Mouse (Mus musculus): ENCODE measurements around the gene Ifrd2. TPM values are rescaled to one million over a fixed set of nuclear protein-coding genes. Genes with fewer than 3 reads are reported as not detected.

Gene Ifrd2
- polyA plus RNA-seq, 1 experiment from 2014 or later, result 55.0 TPM

- 7% methylated on average over 2 of the region's 2 CpGs for WGBS
- Histone ChIP-seq H3K27ac (peak overlapping the region; percentile 94), H3K27me3 (ENCODE audit: low read depth, poor library complexity, severe bottlenecking) (no peaks in the 10 kb centered on the region), H3K9me3 (replicated peaks) (no peaks in the 10 kb centered on the region), H3K4me3 (peak overlapping the region; percentile 95), H3K4me1 (peaks cover 67% of the 10 kb centered on the region), H3K36me3 (peaks cover 83% of the 10 kb centered on the region)
- peak; percentile 97 for DNase-seq (ENCODE audit: low spot score)
Measured at GRCm38 (mm10) chr9:107626844-107627277, 39.4 kb downstream of the Ifrd2 start.

- peak overlapping the region; percentile 94 for H3K27ac ChIP-seq
- H3K27me3 ChIP-seq (ENCODE audit: low read depth, poor library complexity, severe bottlenecking), result no peaks in the 10 kb centered on the region
- H3K36me3 ChIP-seq, result peaks cover 83% of the 10 kb centered on the region
- H3K9me3 ChIP-seq (replicated peaks), result no peaks in the 10 kb centered on the region
- 45% methylated on average over 20 of the region's 20 CpGs for WGBS
- peak overlapping the region; percentile 95 for H3K4me3 ChIP-seq
- H3K4me1 ChIP-seq, result peaks cover 75% of the 10 kb centered on the region
- DNase-seq (ENCODE audit: low spot score), result no peak
Measured at GRCm38 (mm10) chr9:107627387-107628255, 40.2 kb downstream of the Ifrd2 start.

- Histone ChIP-seq H3K36me3 (peaks cover 74% of the 10 kb centered on the region), H3K4me3 (peak overlapping the region; percentile 95), H3K27ac (peak overlapping the region; percentile 94), H3K4me1 (peaks cover 87% of the 10 kb centered on the region), H3K9me3 (replicated peaks) (no peaks in the 10 kb centered on the region), H3K27me3 (ENCODE audit: low read depth, poor library complexity, severe bottlenecking) (no peaks in the 10 kb centered on the region)
- 47% methylated on average over 13 of the region's 15 CpGs for WGBS
- DNase-seq (ENCODE audit: low spot score), result no peak
Measured at GRCm38 (mm10) chr9:107628721-107629410, 41.4 kb downstream of the Ifrd2 start.

- no peak for DNase-seq (ENCODE audit: low spot score)
- Histone ChIP-seq H3K9me3 (replicated peaks) (no peaks in the 10 kb centered on the region), H3K27me3 (ENCODE audit: low read depth, poor library complexity, severe bottlenecking) (no peaks in the 10 kb centered on the region), H3K4me3 (peak overlapping the region; percentile 95), H3K27ac (peak overlapping the region; percentile 94), H3K4me1 (peaks cover 92% of the 10 kb centered on the region), H3K36me3 (peaks cover 69% of the 10 kb centered on the region)
- WGBS, result 35% methylated on average over 4 of the region's 4 CpGs
Measured at GRCm38 (mm10) chr9:107629411-107629730, 41.9 kb downstream of the Ifrd2 start.

- 10% methylated on average over 14 of the region's 14 CpGs for WGBS
- H3K4me1 ChIP-seq, result peaks cover 93% of the 10 kb centered on the region
Measured at GRCm38 (mm10) chr9:107629901-107630425, 42.5 kb downstream of the Ifrd2 start.

GRCm38 (mm10) chr9:107630576-107630975, 43.1 kb downstream of the Ifrd2 start:
- H3K27me3 ChIP-seq (ENCODE audit: low read depth, poor library complexity, severe bottlenecking), result no peaks in the 10 kb centered on the region
- peaks cover 95% of the 10 kb centered on the region for H3K4me1 ChIP-seq
- peak overlapping the region; percentile 95 for H3K27ac ChIP-seq
- peaks cover 57% of the 10 kb centered on the region for H3K36me3 ChIP-seq
- DNase-seq (ENCODE audit: low spot score), result peak; percentile 68
- H3K4me3 ChIP-seq, result peak overlapping the region; percentile 95
- no peaks in the 10 kb centered on the region for H3K9me3 ChIP-seq (replicated peaks)
- 2% methylated on average over 4 of the region's 4 CpGs for WGBS

More at GRCm38 (mm10) chr9:107629901-107630425, 42.5 kb downstream of the Ifrd2 start:
- peak overlapping the region; percentile 95 for H3K27ac ChIP-seq
- no peaks in the 10 kb centered on the region for H3K9me3 ChIP-seq (replicated peaks)
- H3K27me3 ChIP-seq (ENCODE audit: low read depth, poor library complexity, severe bottlenecking), result no peaks in the 10 kb centered on the region
- peak overlapping the region; percentile 95 for H3K4me3 ChIP-seq
- peaks cover 63% of the 10 kb centered on the region for H3K36me3 ChIP-seq
- DNase-seq (ENCODE audit: low spot score), result peak; percentile 61

GRCm38 (mm10) chr9:107631311-107631826, 43.9 kb downstream of the Ifrd2 start:
- Histone ChIP-seq H3K4me3 (peak overlapping the region; percentile 95), H3K4me1 (peaks cover 98% of the 10 kb centered on the region), H3K27me3 (ENCODE audit: low read depth, poor library complexity, severe bottlenecking) (no peaks in the 10 kb centered on the region), H3K36me3 (peaks cover 49% of the 10 kb centered on the region), H3K9me3 (replicated peaks) (no peaks in the 10 kb centered on the region), H3K27ac (peak overlapping the region; percentile 95)
- DNase-seq (ENCODE audit: low spot score), result no peak
- 74% methylated on average over 9 of the region's 9 CpGs for WGBS

GRCm38 (mm10) chr9:107631861-107632260, 44.4 kb downstream of the Ifrd2 start:
- WGBS, result 91% methylated on average over 8 of the region's 8 CpGs
- H3K4me3 ChIP-seq, result peak overlapping the region; percentile 95
- DNase-seq (ENCODE audit: low spot score), result no peak
- H3K27me3 ChIP-seq (ENCODE audit: low read depth, poor library complexity, severe bottlenecking), result no peaks in the 10 kb centered on the region
- H3K4me1 ChIP-seq, result peaks cover 96% of the 10 kb centered on the region
- H3K9me3 ChIP-seq (replicated peaks), result no peaks in the 10 kb centered on the region
- H3K27ac ChIP-seq, result peak overlapping the region; percentile 95
- peaks cover 48% of the 10 kb centered on the region for H3K36me3 ChIP-seq

- peak overlapping the region; percentile 95 for H3K27ac ChIP-seq
Measured at GRCm38 (mm10) chr9:107632478-107632877, 45.0 kb downstream of the Ifrd2 start.

GRCm38 (mm10) chr9:107633091-107633660, 45.7 kb downstream of the Ifrd2 start:
- WGBS, result 2% methylated on average over 33 of the region's 33 CpGs
- peaks cover 42% of the 10 kb centered on the region for H3K36me3 ChIP-seq

More at GRCm38 (mm10) chr9:107632478-107632877, 45.0 kb downstream of the Ifrd2 start:
- 76% methylated on average over 6 of the region's 6 CpGs for WGBS
- H3K36me3 ChIP-seq, result peaks cover 48% of the 10 kb centered on the region
- peak overlapping the region; percentile 95 for H3K4me3 ChIP-seq
- no peaks in the 10 kb centered on the region for H3K27me3 ChIP-seq (ENCODE audit: low read depth, poor library complexity, severe bottlenecking)
- no peak for DNase-seq (ENCODE audit: low spot score)
- H3K4me1 ChIP-seq, result peaks cover 96% of the 10 kb centered on the region
- H3K9me3 ChIP-seq (replicated peaks), result no peaks in the 10 kb centered on the region

GRCm38 (mm10) chr9:107633661-107634405, 46.4 kb downstream of the Ifrd2 start:
- Histone ChIP-seq H3K9me3 (replicated peaks) (no peaks in the 10 kb centered on the region), H3K4me3 (peak overlapping the region; percentile 95), H3K27ac (peak overlapping the region; percentile 95), H3K36me3 (peaks cover 36% of the 10 kb centered on the region), H3K27me3 (ENCODE audit: low read depth, poor library complexity, severe bottlenecking) (no peaks in the 10 kb centered on the region), H3K4me1 (peaks cover 86% of the 10 kb centered on the region)
- 3% methylated on average over 15 of the region's 15 CpGs for WGBS
- peak; percentile 63 for DNase-seq (ENCODE audit: low spot score)

More at GRCm38 (mm10) chr9:107633091-107633660, 45.7 kb downstream of the Ifrd2 start:
- Histone ChIP-seq H3K27me3 (ENCODE audit: low read depth, poor library complexity, severe bottlenecking) (no peaks in the 10 kb centered on the region), H3K9me3 (replicated peaks) (no peaks in the 10 kb centered on the region), H3K27ac (peak overlapping the region; percentile 95), H3K4me1 (peaks cover 93% of the 10 kb centered on the region), H3K4me3 (peak overlapping the region; percentile 95)
- peak; percentile 80 for DNase-seq (ENCODE audit: low spot score)

Data from limb, embryonic 10.5 days (tissue).